Comparison of ENCODE assay signal across 37 mouse cellular contexts in genomic region chr4:137518746-137519145, GRCm38 (mm10). TPM values are rescaled to one million over a fixed set of nuclear protein-coding genes. Genes with fewer than 3 reads are reported as not detected.
DNase-seq lines count a peak whose midpoint lies in the region; ATAC-seq and TF ChIP-seq lines count a peak whose summit lies in the region.
"Had no signal": no experiment of that assay in that cellular context is flagged by ENCODE, and none has a peak within 500 bp of the region (broad histone marks: within the 10 kb centered on the region; RNA-seq: fewer than 3 reads in every experiment).

No protein-coding gene starts in this region.

- H3K4me3 ChIP-seq in gastrocnemius, adult 2 months = no peak overlapping the region
- no peak overlapping the region for H3K4me3 ChIP-seq in lung, embryonic 14.5 days (ENCODE audit: low read depth, low read length)
- H3K4me3 ChIP-seq in intestine, embryonic 15.5 days (replicated peaks) = no peak overlapping the region
- H3K4me3 ChIP-seq: embryonic facial prominence, embryonic 10.5 days; embryonic facial prominence, embryonic 15.5 days; forebrain, embryonic 15.5 days; heart, embryonic 12.5 days; kidney, embryonic 15.5 days; limb, embryonic 10.5 days; limb, embryonic 15.5 days; liver, embryonic 13.5 days; midbrain, embryonic 10.5 days; midbrain, embryonic 15.5 days; neural tube, embryonic 15.5 days had no signal

- TF ChIP-seq CTCF in gastrocnemius, adult 2 months (IDR thresholded peaks at IDR 0.05) = no peak
- peak; percentile 34 for TF ChIP-seq CTCF in lung, embryonic 14.5 days (IDR thresholded peaks at IDR 0.05; ENCODE audit: low read depth)

- H3K9ac ChIP-seq in lung, embryonic 14.5 days = no peak overlapping the region
- H3K9ac ChIP-seq in intestine, embryonic 15.5 days = no peak overlapping the region
- H3K9ac ChIP-seq: embryonic facial prominence, embryonic 15.5 days; forebrain, embryonic 15.5 days; heart, embryonic 12.5 days; hindbrain, embryonic 14.5 days; kidney, embryonic 15.5 days; limb, embryonic 15.5 days; liver, embryonic 13.5 days; midbrain, embryonic 15.5 days; neural tube, embryonic 15.5 days had no signal

- peak; percentile 26 for DNase-seq in gastrocnemius, adult 2 months
- DNase-seq in gastrocnemius, postnatal 4 days (ENCODE audit: low spot score in 2 of 2) = no peak
- no peak for DNase-seq in lung, embryonic 14.5 days
- no peak for DNase-seq in lung, adult 18-20 months
- DNase-seq in WW6 (ENCODE audit: low read depth, low spot score) = peak; percentile 31
- DNase-seq in ovary, adult 18-20 months (ENCODE audit: low spot score) = no peak
- DNase-seq: adrenal gland, postnatal 25 days; heart, postnatal 4 days; kidney, adult 18-20 months; kidney, postnatal 25 days; liver, embryonic 13.5 days; lung, adult 2 months; lung, postnatal 14 days; spleen, adult 18-20 months; thymus, postnatal 4 days had no signal

- ATAC-seq in lung, embryonic 14.5 days (ENCODE audit: insufficient read depth) = no peak
- no peak for ATAC-seq in intestine, embryonic 15.5 days
- ATAC-seq: forebrain, embryonic 15.5 days; inflammation-experienced regulatory T-cells, adult 6 months; midbrain, embryonic 15.5 days had no signal

- H3K4me1 ChIP-seq in lung, embryonic 14.5 days (ENCODE audit: insufficient read depth) = no peaks in the 10 kb centered on the region
- H3K4me1 ChIP-seq in intestine, embryonic 15.5 days (replicated peaks) = no peaks in the 10 kb centered on the region
- H3K4me1 ChIP-seq: embryonic facial prominence, embryonic 10.5 days; embryonic facial prominence, embryonic 15.5 days; forebrain, embryonic 15.5 days; heart, embryonic 12.5 days; kidney, embryonic 15.5 days; limb, embryonic 10.5 days; limb, embryonic 15.5 days; liver, embryonic 13.5 days; midbrain, embryonic 10.5 days; midbrain, embryonic 15.5 days; neural tube, embryonic 15.5 days had no signal

- no peak overlapping the region for H3K4me2 ChIP-seq in lung, embryonic 14.5 days
- H3K4me2 ChIP-seq in intestine, embryonic 15.5 days (replicated peaks) = no peak overlapping the region
- H3K4me2 ChIP-seq: embryonic facial prominence, embryonic 15.5 days; forebrain, embryonic 15.5 days; heart, embryonic 12.5 days; hindbrain, embryonic 14.5 days; kidney, embryonic 15.5 days; limb, embryonic 15.5 days; liver, embryonic 13.5 days; midbrain, embryonic 15.5 days; neural tube, embryonic 15.5 days had no signal

- no peak overlapping the region for H3K27ac ChIP-seq in gastrocnemius, adult 2 months
- H3K27ac ChIP-seq in lung, embryonic 14.5 days (ENCODE audit: low read depth) = no peak overlapping the region
- no peak overlapping the region for H3K27ac ChIP-seq in intestine, embryonic 15.5 days
- H3K27ac ChIP-seq: embryonic facial prominence, embryonic 10.5 days; embryonic facial prominence, embryonic 15.5 days; forebrain, embryonic 15.5 days; hindbrain, embryonic 14.5 days; kidney, embryonic 15.5 days; limb, embryonic 10.5 days; limb, embryonic 15.5 days; liver, embryonic 13.5 days; midbrain, embryonic 10.5 days; midbrain, embryonic 15.5 days; neural tube, embryonic 15.5 days had no signal

- no peaks in the 10 kb centered on the region for H3K27me3 ChIP-seq in lung, embryonic 14.5 days (ENCODE audit: insufficient read depth, low read length)
- H3K27me3 ChIP-seq in intestine, embryonic 15.5 days (replicated peaks) = no peaks in the 10 kb centered on the region
- H3K27me3 ChIP-seq: embryonic facial prominence, embryonic 15.5 days; forebrain, embryonic 15.5 days; heart, embryonic 12.5 days; kidney, embryonic 15.5 days; limb, embryonic 15.5 days; liver, embryonic 13.5 days; midbrain, embryonic 15.5 days; neural tube, embryonic 15.5 days had no signal

- H3K36me3 ChIP-seq in lung, embryonic 14.5 days (ENCODE audit: insufficient read depth) = peaks cover 92% of the 10 kb centered on the region
- H3K36me3 ChIP-seq in intestine, embryonic 15.5 days = peaks cover 67% of the 10 kb centered on the region
- H3K36me3 ChIP-seq: forebrain, embryonic 15.5 days; midbrain, embryonic 15.5 days; neural tube, embryonic 15.5 days had no signal

- no peaks in the 10 kb centered on the region for H3K9me3 ChIP-seq in lung, embryonic 14.5 days (ENCODE audit: low read depth, low read length)
- H3K9me3 ChIP-seq in intestine, embryonic 15.5 days = no peaks in the 10 kb centered on the region
- H3K9me3 ChIP-seq: embryonic facial prominence, embryonic 10.5 days; embryonic facial prominence, embryonic 15.5 days; forebrain, embryonic 15.5 days; heart, embryonic 12.5 days; kidney, embryonic 15.5 days; limb, embryonic 10.5 days; limb, embryonic 15.5 days; liver, embryonic 13.5 days; midbrain, embryonic 10.5 days; midbrain, embryonic 15.5 days; neural tube, embryonic 15.5 days had no signal

- 92% methylated on average over 14 of the region's 14 CpGs for WGBS in lung, embryonic 14.5 days
- WGBS in intestine, embryonic 15.5 days = 87% methylated on average over 14 of the region's 14 CpGs

- intact Hi-C loops in gastrocnemius, adult 2 months (cut with DNase I) = loop anchor here (5.0 kb wide), 1 partner anchor 76 kb away; no protein-coding TSS in a partner anchor

RNA-seq across cellular contexts. Expression of gene Hspg2, which starts 50.2 kb away (rescaled TPM):
- 10 to 100 TPM; 55.2 to 77.5 TPM for total RNA-seq in gastrocnemius, adult 2 months (2021)
- 100 to 1,000 TPM; 336 to 381 TPM for total RNA-seq in gastrocnemius, postnatal 4 days (2021)
- 51.2 and 58.1 TPM in 2 replicates for polyA plus RNA-seq in lung, embryonic 14.5 days (2014; fragmentation: Nextera tagmentation; extraction: Ambion mirVana)
- polyA plus RNA-seq in intestine, embryonic 15.5 days (2015; fragmentation: Nextera tagmentation; extraction: Ambion mirVana) = 20.9 and 23.0 TPM in 2 replicates
- total RNA-seq: megakaryocyte progenitor cell, adult 5-6 weeks had no signal
- polyA plus RNA-seq: inflammation-experienced regulatory T-cells, adult 6 months had no signal

RNA-seq across cellular contexts. Expression of gene Ldlrad2, which starts 55.6 kb away (rescaled TPM):
- not detected for total RNA-seq in gastrocnemius, adult 2 months (2021)
- total RNA-seq in gastrocnemius, postnatal 4 days (2021) = not detected
- polyA plus RNA-seq in lung, embryonic 14.5 days (2014; fragmentation: Nextera tagmentation; extraction: Ambion mirVana) = not detected in 2 replicates
- not detected in 2 replicates for polyA plus RNA-seq in intestine, embryonic 15.5 days (2015; fragmentation: Nextera tagmentation; extraction: Ambion mirVana)
- total RNA-seq: adrenal gland, postnatal 25 days; gastrocnemius, adult 8-10 months; heart, postnatal 4 days; layer of hippocampus, adult 18-20 months; layer of hippocampus, postnatal 25 days; megakaryocyte progenitor cell, adult 5-6 weeks had no signal
- polyA plus RNA-seq: cerebellum, adult 2 months; embryonic facial prominence, embryonic 10.5 days; gonadal fat pad, adult 2 months; heart, embryonic 12.5 days; heart, postnatal 0 days; hindbrain, embryonic 14.5 days; inflammation-experienced regulatory T-cells, adult 6 months; kidney, embryonic 15.5 days; limb, embryonic 10.5 days; liver, embryonic 13.5 days; lung, adult 2 months; midbrain, embryonic 10.5 days; midbrain, embryonic 15.5 days; neural tube, embryonic 15.5 days; stomach, embryonic 16.5 days; thymus, postnatal 0 days had no signal

Comparison
In these comparisons a context has a peak if more than half of its experiments do, and no peak if none do; other contexts are left out.
1. DNase-seq: peak in gastrocnemius, adult 2 months (single experiment) and WW6 (single experiment); none in gastrocnemius, postnatal 4 days (0 of 2), lung, embryonic 14.5 days (single experiment), lung, adult 18-20 months (0 of 2) and ovary, adult 18-20 months (single experiment).
2. RNA of gene Hspg2, which starts 50.2 kb away (total RNA-seq): 336 to 381 TPM in gastrocnemius, postnatal 4 days; 55.2 to 77.5 TPM in gastrocnemius, adult 2 months; every median in the first group is over 4 times any median in the second.